Mouse (Mus musculus) ovary, postnatal 10 days (tissue): Measurements from ENCODE around the gene Ldoc1.

ENCODE experiments used
- DNase-seq: peaks from one replicate; pipeline ENCODE4 v3.0.0; 2022; ENCODE audit warnings: low spot score

Gene Ldoc1

GRCm38 (mm10) chrX:61709302-61710033 lies at the start of gene Ldoc1:
Gene Ldoc1 (plus strand): TSS chrX:61709497.
- DNase-seq: no peak

- DNase-seq: no peak
Observed at GRCm38 (mm10) chrX:61710131-61710530, 834 bp downstream of the Ldoc1 start.

- no peak for DNase-seq
Observed at GRCm38 (mm10) chrX:61722281-61723028, 13.2 kb downstream of the Ldoc1 start.

GRCm38 (mm10) chrX:61723029-61723980 lies 14.0 kb downstream of the Ldoc1 start:
- DNase-seq: no peak

GRCm38 (mm10) chrX:61727516-61728310 lies 18.4 kb downstream of the Ldoc1 start:
- DNase-seq: no peak
